Mouse (Mus musculus) lung, embryonic 15.5 days (tissue): Measurements from ENCODE around the gene Cdh16. TPM values are rescaled to one million over a fixed set of nuclear protein-coding genes. Genes with fewer than 3 reads are reported as not detected.
"Not testable (repeated sequence)": the region's sequence is repeated elsewhere in the genome, so short reads cannot be mapped to it uniquely, and the experiment has no call there.

ENCODE experiments used
- ATAC-seq: fragments of 200-750 bp; cut with Nextera tagmentation; 2 replicates; pipeline ENCODE4 v1.8.0; 2017; ENCODE audit warnings: moderate number of reproducible peaks, borderline replicate concordance; ENCODE audit not compliant: low FRiP score, low TSS enrichment; ENCODE audit errors: extremely low read depth
- H3K27ac ChIP-seq: fragments of 300-500 bp; sonication (generic); 2 replicates; pipeline ENCODE4 v1.5.1; 2015; ENCODE audit warnings: moderate library complexity, mild to moderate bottlenecking, inconsistent platforms
- H3K27me3 ChIP-seq: fragments of 300-500 bp; sonication (generic); 2 replicates; pipeline ENCODE4 v1.6.1; 2015; ENCODE audit warnings: inconsistent platforms
- H3K36me3 ChIP-seq: fragments of 300-500 bp; sonication (generic); 2 replicates; pipeline ENCODE4 v1.6.1; 2015; ENCODE audit warnings: inconsistent platforms
- H3K4me1 ChIP-seq: fragments of 300-500 bp; sonication (generic); 2 replicates; pipeline ENCODE4 v1.6.1; 2015; ENCODE audit warnings: inconsistent platforms
- H3K4me2 ChIP-seq: fragments of 300-500 bp; sonication (generic); 2 replicates; pipeline ENCODE4 v1.6.1; 2015; ENCODE audit warnings: inconsistent platforms, mild to moderate bottlenecking, moderate library complexity
- H3K4me3 ChIP-seq: fragments of 300-500 bp; sonication (generic); 2 replicates; pipeline ENCODE4 v1.5.1; 2015; ENCODE audit warnings: mild to moderate bottlenecking, inconsistent platforms
- H3K9ac ChIP-seq: fragments of 300-500 bp; sonication (generic); 2 replicates; pipeline ENCODE4 v1.6.1; 2015; ENCODE audit warnings: inconsistent platforms
- H3K9me3 ChIP-seq: fragments of 300-500 bp; sonication (generic); 2 replicates; pipeline ENCODE4 v1.6.1; 2016; ENCODE audit warnings: inconsistent platforms
- WGBS: fragments of 180-500 bp; shearing (Covaris S2); methylation state at CpG from one replicate; pipeline ENCODE4 v1.1.7; 2015; 5-methylcytosine and 5-hydroxymethylcytosine counted together
- polyA plus RNA-seq: library from polyadenylated mRNA; unstranded; fragments of >200 nt; fragmentation: Nextera tagmentation; extraction: Ambion mirVana; gene quantifications from 2 replicates; pipeline ENCODE4 v1.2.1, GENCODE M21; 2015

The Cdh16 gene
- polyA plus RNA-seq, 1 experiment from 2014 or later: 53.5 TPM

DNA sequence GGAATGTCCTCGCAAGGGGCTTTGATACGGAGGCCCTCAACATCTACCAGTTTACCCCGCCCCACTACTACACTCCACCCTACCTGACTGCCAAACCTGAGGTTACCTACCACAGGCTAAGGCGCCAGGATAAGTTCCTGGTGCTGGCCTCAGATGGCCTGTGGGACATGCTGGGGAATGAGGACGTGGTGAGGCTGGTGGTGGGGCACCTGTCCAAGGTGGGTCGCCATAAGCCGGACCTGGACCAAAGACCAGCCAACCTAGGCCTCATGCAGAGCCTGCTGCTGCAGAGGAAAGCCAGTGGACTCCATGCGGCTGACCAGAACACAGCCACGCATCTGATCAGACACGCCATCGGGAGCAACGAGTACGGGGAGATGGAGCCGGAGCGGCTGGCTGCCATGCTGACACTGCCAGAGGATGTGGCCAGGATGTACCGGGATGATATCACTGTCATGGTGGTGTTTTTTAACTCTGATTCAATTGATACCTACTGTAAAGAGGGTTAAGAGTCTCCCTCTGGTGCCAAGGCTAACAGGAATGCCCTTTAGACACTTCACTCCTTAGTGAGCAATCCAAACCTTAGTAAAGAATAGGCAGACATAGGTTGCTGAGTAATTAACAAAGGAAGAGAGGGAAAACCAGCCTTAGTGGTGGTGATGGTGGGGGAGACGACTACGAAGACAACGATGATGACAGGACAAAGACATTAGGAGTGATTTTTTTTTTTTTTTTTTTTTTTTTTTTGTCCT, 29.4 kb downstream of the Cdh16 start:
- WGBS: 91% methylated on average over 19 of the region's 19 CpGs

DNA sequence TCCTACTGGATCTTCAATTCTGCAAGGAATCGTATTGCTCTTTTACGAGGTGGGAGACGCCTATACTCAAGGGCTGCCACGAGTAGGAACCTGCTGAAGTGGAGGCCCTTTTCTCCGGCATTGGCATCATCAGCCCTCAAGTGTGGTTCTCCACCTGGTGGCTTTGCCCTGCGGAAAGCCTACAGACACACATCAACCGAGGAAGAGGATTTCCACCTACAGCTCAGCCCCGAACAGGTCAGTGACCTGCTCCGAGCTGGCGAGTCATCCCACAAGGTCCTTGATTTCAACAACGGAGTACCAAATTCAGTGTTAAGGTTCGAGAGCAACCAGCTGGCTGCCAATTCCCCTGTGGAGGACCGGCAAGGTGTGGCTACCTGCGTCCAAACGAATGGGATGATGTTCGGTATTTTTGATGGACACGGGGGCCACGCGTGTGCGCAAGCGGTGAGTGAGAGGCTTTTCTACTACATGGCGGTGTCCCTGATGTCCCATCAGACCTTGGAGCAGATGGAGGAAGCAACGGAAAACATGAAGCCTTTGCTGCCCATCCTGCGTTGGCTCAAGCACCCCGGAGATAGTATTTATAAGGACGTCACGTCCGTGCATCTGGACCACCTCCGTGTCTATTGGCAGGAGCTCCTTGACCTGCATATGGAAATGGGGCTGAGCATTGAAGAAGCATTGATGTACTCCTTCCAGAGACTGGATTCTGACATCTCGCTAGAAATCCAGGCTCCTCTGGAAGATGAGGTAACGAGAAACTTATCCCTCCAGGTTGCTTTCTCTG, 30.5 kb downstream of the Cdh16 start:
- Histone ChIP-seq H3K4me1 (peaks cover 21% of the 10 kb centered on the region), H3K4me3 (no peak overlapping the region), H3K27me3 (no peaks in the 10 kb centered on the region), H3K36me3 (peaks cover 13% of the 10 kb centered on the region), H3K4me2 (no peak overlapping the region), H3K9me3 (no peaks in the 10 kb centered on the region), H3K9ac (no peak overlapping the region), H3K27ac (no peak overlapping the region)
- ATAC-seq: no peak
- WGBS: 87% methylated on average over 31 of the region's 31 CpGs

More for the DNA sequence above, 29.4 kb downstream of the Cdh16 start:
- Histone ChIP-seq H3K9ac (no peak overlapping the region), H3K9me3 (no peaks in the 10 kb centered on the region), H3K4me2 (no peak overlapping the region), H3K36me3 (peaks cover 13% of the 10 kb centered on the region), H3K27ac (no peak overlapping the region), H3K4me1 (peaks cover 23% of the 10 kb centered on the region), H3K27me3 (no peaks in the 10 kb centered on the region), H3K4me3 (no peak overlapping the region)
- no peak for ATAC-seq

DNA sequence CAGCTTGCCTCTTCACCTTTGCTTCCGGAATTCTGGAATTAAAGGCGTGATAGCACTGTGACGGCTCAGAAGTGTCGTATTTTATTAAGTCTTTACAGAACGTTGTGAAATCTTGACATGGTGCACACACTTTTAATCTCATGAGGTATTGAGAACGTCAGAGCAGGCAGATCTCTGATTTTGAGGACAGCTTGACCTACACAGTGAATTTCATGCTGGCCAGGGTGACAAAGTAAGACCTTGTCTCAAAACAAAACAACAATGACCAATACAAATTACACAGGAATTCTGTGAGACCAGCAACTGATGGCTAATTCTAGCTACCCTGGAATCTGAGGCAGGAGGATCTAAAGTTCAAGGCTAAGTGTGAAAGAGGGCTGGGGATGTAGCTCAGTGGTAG, 31.6 kb downstream of the Cdh16 start:
- H3K4me2 ChIP-seq: no peak overlapping the region
- no peak for ATAC-seq
- WGBS: 57% methylated on average over 6 of the region's 6 CpGs

DNA sequence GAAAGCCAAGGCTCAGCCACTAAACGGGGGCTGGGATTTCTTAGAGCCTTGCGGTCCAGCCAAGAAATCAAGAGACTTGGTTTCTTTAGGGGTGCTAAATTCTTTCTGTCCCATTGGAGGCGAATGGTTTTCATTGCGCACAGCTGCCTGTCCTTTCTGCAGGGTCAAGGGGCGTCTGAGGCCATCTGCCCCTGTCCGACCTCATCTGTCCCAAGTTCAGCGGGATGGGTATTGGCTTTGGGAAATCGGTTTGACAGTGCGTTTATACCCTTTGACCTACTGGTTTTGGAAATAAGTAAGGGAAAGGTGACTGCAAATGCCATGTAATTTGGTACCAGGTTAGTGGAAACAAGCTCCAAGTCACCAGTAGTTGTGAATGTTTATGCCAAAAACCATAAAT, 32.3 kb downstream of the Cdh16 start:
- no peaks in the 10 kb centered on the region for H3K27me3 ChIP-seq
- peak overlapping the region; percentile 52 for H3K9ac ChIP-seq
- 0 out of 2 replicates have a peak, but pooled peaks have one; percentile 4 for ATAC-seq
- under 1% methylated on average over 9 of the region's 9 CpGs for WGBS
- H3K36me3 ChIP-seq: peaks cover 13% of the 10 kb centered on the region
- peak overlapping the region; percentile 85 for H3K4me2 ChIP-seq
- H3K4me3 ChIP-seq: peak overlapping the region; percentile 62
- H3K9me3 ChIP-seq: no peaks in the 10 kb centered on the region
- peak overlapping the region; percentile 72 for H3K27ac ChIP-seq
- peaks cover 13% of the 10 kb centered on the region for H3K4me1 ChIP-seq

More for the DNA sequence above, 31.6 kb downstream of the Cdh16 start:
- H3K27me3 ChIP-seq: no peaks in the 10 kb centered on the region
- no peak overlapping the region for H3K9ac ChIP-seq
- no peak overlapping the region for H3K27ac ChIP-seq
- H3K4me1 ChIP-seq: peaks cover 14% of the 10 kb centered on the region
- H3K9me3 ChIP-seq: no peaks in the 10 kb centered on the region
- H3K4me3 ChIP-seq: no peak overlapping the region
- H3K36me3 ChIP-seq: peaks cover 13% of the 10 kb centered on the region

DNA sequence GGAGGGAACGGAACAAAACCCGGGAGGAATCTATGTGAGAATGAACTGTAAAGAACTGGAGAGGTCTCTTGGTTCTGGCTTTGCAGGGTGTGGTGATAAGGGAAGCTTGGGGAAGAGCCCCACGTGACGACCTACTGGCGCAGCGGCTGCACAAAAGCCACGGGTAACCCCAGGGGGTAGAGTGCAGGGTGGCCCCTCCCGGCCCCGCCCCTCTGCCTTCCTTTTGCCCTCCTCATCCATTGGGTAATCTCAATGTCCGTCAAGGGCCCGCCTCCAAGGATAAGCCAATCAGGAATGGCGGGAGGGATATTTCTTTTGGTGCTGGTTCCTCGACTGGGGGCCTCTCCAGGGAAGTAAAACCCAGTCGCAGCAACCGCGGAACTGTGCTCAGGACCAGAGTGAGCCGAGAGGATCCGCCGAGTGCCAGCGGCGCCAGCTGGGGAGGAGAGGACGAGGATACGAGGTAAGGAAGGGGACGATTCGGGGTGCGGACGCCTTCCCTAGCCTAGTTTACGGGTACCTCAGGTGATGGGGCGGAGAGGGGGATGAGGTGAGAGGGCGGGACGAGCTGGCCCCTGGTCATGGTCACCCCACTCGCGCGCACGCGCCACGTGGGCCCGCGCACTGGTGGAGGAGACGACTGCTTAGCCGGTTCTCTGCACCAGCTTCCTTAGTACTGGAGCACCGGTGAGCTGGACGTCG, 32.9 kb downstream of the Cdh16 start, which contains the start of gene Pdp2:
Gene Pdp2 (plus strand): TSS at position 319 of the 702 bp plus-strand sequence.
- Histone ChIP-seq H3K4me2 (peak within 1 kb of the TSS; percentile 85), H3K4me3 (peak within 1 kb of the TSS; percentile 62), H3K9me3 (no peaks in the 10 kb centered on the region), H3K36me3 (peaks cover 13% of the 10 kb centered on the region), H3K4me1 (peaks cover 13% of the 10 kb centered on the region), H3K27me3 (no peaks in the 10 kb centered on the region), H3K27ac (peak within 1 kb of the TSS; percentile 72), H3K9ac (peak within 1 kb of the TSS; percentile 52)
- ATAC-seq: peak; percentile 97
- under 1% methylated on average over 44 of the region's 44 CpGs for WGBS

DNA sequence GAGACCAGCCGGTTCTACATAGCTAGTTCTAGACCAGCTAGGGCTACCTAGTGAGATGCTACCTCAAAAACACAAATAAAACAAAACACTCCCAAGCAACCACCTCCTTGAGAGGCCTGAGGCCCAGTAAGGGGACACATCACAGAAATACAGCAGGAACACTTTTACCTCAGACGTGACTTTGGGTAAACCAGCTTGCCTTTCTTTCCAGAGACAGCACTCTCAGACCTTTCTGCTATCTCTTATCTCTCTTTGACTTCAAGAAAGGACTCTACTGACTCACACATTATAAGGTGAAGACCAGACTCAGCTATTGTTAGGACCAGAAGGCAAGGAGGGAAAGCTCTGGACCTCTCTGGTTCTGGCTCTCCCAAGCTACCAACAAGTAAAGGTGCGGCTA, 33.9 kb downstream of the Cdh16 start:
- H3K36me3 ChIP-seq: peaks cover 13% of the 10 kb centered on the region

DNA sequence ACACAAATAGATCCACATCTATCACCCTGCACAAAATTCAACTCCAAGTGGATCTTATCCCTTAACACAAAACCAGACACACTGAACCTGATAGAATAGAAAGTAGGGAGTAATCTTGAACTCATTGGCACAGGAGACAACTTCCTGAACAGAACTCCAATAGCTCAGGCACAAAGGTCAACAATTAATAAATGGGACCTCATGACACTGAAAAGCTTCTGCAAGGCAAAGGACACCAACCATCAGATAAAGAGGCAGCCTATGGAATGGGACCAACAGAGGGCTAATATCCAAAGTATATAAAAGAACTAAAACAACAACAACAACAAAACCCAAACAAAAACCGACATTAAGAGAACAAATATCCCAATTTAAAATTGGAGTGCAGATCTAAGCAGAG, 39.7 kb downstream of the Cdh16 start:
- no peaks in the 10 kb centered on the region for H3K9me3 ChIP-seq
- no peaks in the 10 kb centered on the region for H3K36me3 ChIP-seq
- no peaks in the 10 kb centered on the region for H3K4me1 ChIP-seq
- no peaks in the 10 kb centered on the region for H3K27me3 ChIP-seq
- H3K27ac ChIP-seq: no peak overlapping the region
- ATAC-seq: no peak
- no peak overlapping the region for H3K4me2 ChIP-seq
- WGBS: 61% methylated on average over 1 of the region's 1 CpGs
- H3K4me3 ChIP-seq: no peak overlapping the region
- H3K9ac ChIP-seq: no peak overlapping the region

More for the DNA sequence above, 33.9 kb downstream of the Cdh16 start:
- 90% methylated on average over 3 of the region's 3 CpGs for WGBS
- H3K27me3 ChIP-seq: no peaks in the 10 kb centered on the region
- ATAC-seq: no peak
- H3K4me2 ChIP-seq: no peak overlapping the region
- H3K27ac ChIP-seq: no peak overlapping the region
- no peak overlapping the region for H3K9ac ChIP-seq
- no peak overlapping the region for H3K4me3 ChIP-seq
- H3K4me1 ChIP-seq: peaks cover 13% of the 10 kb centered on the region
- H3K9me3 ChIP-seq: no peaks in the 10 kb centered on the region

DNA sequence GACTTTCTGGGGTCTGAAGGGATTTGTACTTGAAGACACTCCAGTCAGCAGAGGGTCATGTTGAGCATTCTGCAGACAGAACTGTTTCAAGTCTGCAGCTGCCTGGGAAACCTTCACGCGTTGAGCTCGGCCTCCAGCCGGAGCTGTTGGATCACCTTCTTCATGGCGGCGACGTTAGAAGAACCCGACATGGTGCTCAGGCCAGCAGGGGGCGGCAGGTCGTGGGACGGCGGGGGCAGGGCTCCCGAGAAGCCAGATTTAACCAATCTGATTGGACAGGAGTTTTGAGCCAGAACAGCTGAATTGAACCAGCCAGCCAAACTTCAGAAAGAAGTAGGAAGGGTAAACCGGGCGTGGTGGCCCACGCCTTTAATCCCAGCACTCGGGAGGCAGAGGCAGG, 46.6 kb downstream of the Cdh16 start:
- WGBS: 72% methylated on average over 17 of the region's 17 CpGs
- H3K4me1 ChIP-seq, H3K4me3 ChIP-seq, H3K27me3 ChIP-seq, H3K9me3 ChIP-seq, H3K9ac ChIP-seq, H3K36me3 ChIP-seq, H3K27ac ChIP-seq, H3K4me2 ChIP-seq, ATAC-seq: not testable (repeated sequence)

DNA sequence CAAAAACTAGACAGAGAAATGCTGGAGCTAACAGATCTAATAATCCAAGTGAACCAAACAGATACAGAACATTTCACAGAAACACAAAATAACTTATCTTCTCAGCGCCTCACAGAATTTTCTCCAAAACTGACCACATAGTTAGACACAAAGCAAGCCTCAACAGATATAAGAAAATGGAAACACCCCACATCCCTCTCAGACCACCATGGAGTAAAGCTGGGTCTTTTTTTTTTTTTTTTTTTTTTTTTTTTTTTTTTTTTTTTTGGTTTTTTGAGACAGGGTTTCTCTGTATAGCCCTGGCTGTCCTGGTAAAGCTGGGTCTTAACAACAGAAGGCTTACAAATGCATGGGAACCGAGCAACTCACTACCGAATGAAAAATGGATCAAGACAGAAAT, 47.4 kb downstream of the Cdh16 start:
- H3K9me3 ChIP-seq: no peaks in the 10 kb centered on the region

DNA sequence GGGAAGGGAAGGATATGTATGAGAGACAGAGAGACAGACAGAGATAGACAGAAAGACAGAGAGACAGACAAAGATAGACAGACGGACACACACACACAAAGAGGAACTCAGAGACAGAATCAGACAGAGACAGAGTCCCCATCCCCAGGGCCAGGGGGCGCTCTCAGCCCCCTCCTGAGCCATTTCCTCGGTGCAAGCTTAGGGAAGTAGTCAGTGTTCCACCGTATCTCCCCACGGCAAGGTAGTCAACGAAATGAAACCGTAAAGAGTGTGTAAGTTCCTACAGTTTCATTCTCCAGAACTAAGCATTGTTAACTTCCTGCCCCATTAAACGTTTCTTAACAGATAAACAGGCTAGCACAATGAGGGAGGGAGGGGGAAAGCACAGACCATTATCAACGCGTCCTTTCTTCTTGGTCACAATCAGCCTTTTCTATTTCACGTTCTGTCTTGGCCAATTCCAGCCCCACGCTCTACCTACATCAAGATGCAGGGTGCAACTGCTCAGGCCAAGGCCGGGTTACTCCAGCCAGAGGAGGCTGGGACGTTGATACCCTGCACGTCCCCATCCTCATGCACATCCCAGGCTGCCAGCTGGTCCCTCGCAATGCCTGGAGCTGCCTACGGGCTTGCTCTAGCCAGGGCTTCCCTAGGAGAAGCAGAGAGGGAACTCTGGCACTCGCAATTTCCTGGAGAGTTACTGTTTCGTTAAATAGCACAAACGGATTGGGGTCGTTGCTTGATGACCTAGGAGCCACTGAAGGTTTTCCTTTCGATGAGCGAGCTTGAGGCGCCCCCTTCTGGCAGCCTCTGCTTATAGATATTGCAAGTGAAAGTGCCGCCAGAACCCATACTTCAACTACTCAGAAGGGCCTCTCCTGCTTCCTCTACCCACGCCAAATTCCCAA, 53.5 kb downstream of the Cdh16 start:
- WGBS: 4% methylated on average over 26 of the region's 26 CpGs
- no peaks in the 10 kb centered on the region for H3K9me3 ChIP-seq
- ATAC-seq: peak; percentile 65

More for the DNA sequence above, 47.4 kb downstream of the Cdh16 start:
- no peaks in the 10 kb centered on the region for H3K36me3 ChIP-seq
- no peak overlapping the region for H3K4me3 ChIP-seq
- WGBS: 87% methylated on average over 3 of the region's 3 CpGs
- no peak for ATAC-seq
- no peak overlapping the region for H3K9ac ChIP-seq
- no peak overlapping the region for H3K4me2 ChIP-seq
- H3K27me3 ChIP-seq: no peaks in the 10 kb centered on the region
- H3K27ac ChIP-seq: no peak overlapping the region
- no peaks in the 10 kb centered on the region for H3K4me1 ChIP-seq

DNA sequence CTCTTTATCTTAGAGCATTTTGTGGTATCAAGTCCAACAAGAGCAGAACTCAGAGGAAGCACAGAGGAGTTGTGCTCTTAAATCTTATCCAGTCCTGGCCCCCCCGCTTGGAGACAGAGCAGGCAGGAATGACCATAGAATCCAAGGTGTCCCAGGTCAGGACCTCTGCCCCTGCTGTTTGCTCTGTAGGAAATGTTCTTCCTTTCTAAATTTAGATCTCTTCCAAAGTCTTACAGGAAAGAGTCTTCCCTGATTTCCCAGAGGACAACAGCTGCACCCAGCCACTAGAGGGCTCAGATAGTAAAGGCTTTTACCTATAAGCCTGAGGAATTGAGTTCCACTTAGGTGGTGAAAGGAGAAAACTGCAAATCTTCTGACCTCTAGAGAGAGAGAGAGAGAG, 54.6 kb downstream of the Cdh16 start:
- no peak overlapping the region for H3K4me3 ChIP-seq
- no peak for ATAC-seq
- H3K9ac ChIP-seq: no peak overlapping the region
- no peak overlapping the region for H3K4me2 ChIP-seq
- no peaks in the 10 kb centered on the region for H3K36me3 ChIP-seq
- H3K4me1 ChIP-seq: peaks cover 7% of the 10 kb centered on the region; the same call in 1 of the 2 replicates
- 47% methylated on average over 1 of the region's 1 CpGs for WGBS
- H3K27ac ChIP-seq: no peak overlapping the region
- no peaks in the 10 kb centered on the region for H3K27me3 ChIP-seq
- no peaks in the 10 kb centered on the region for H3K9me3 ChIP-seq

More for the DNA sequence above, 53.5 kb downstream of the Cdh16 start:
- Histone ChIP-seq H3K27ac (no peak overlapping the region), H3K4me1 (peaks cover 7% of the 10 kb centered on the region; the same call in 1 of the 2 replicates), H3K4me3 (peak overlapping the region; percentile 45), H3K4me2 (peak overlapping the region; percentile 87), H3K9ac (peak overlapping the region; percentile 32; the same call in 1 of the 2 replicates), H3K27me3 (no peaks in the 10 kb centered on the region), H3K36me3 (no peaks in the 10 kb centered on the region)
